Mouse (Mus musculus) C2C12 (cell line): Measurements from ENCODE around the gene Fbxo28.

Experiments
- CEBPB ChIP-seq: IDR thresholded peaks from one replicate; pipeline ENCODE4 v1.6.1; 2011; ENCODE audit warnings: low read depth, mild to moderate bottlenecking, control low read depth, moderate library complexity
- CTCF ChIP-seq: IDR thresholded peaks from one replicate; pipeline ENCODE4 v1.5.1; 2011; ENCODE audit not compliant: control insufficient read depth, insufficient read depth, insufficient read length
- MAX ChIP-seq: IDR thresholded peaks from one replicate; pipeline ENCODE4 v1.6.1; 2011; ENCODE audit warnings: mild to moderate bottlenecking, control low read depth
- MYOD1 ChIP-seq: IDR thresholded peaks from one replicate; pipeline ENCODE4 v1.6.1; 2011; ENCODE audit warnings: low read depth; ENCODE audit not compliant: control insufficient read depth, insufficient read length
- MYOG ChIP-seq: IDR thresholded peaks from one replicate; pipeline ENCODE4 v1.6.1; 2011; ENCODE audit not compliant: control insufficient read depth, insufficient read length; ENCODE audit errors: extremely low read depth
- USF1 ChIP-seq: IDR thresholded peaks from one replicate; pipeline ENCODE4 v1.6.1; 2011; ENCODE audit warnings: low read depth, mild to moderate bottlenecking, control low read depth, moderate library complexity

DNA sequence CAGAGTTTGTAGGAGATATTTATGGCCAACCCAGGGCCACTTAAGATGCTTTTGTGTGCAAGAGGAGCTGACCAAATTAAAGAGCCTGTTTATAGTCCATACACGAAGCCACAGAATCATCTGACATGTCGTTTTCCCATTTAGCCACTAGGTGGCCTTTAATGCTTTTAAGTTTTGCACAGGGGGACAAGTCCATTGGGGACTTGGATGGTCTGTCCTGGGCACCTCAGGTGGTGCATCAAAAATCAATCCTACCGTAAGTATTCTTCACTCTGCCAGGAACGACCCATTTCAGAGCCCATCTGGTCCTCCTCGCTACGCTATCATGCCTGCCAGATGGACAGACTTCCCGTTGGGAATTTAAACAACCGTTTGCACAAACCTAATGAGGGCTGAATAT, 34.8 kb upstream of the Fbxo28 start:
- TF ChIP-seq CTCF (no peak), USF1 (no peak), CEBPB (no peak), MYOD1 (no peak), MAX (no peak), MYOG (no peak)
